Mouse (Mus musculus): Measurements from ENCODE around the gene Man2a1.

The Man2a1 gene

GRCm38 (mm10) chr17:64603134-64603533, 2.6 kb downstream of the Man2a1 start:
- DNase-seq (ENCODE audit: low read depth, low spot score): no peak

GRCm38 (mm10) chr17:64603534-64603933, 3.0 kb downstream of the Man2a1 start:
- DNase-seq (ENCODE audit: low read depth, low spot score): no peak

- DNase-seq (ENCODE audit: low read depth, low spot score): no peak
These were observed 3.6 kb downstream of the Man2a1 start for GRCm38 (mm10) chr17:64604163-64604562.

- no peak for DNase-seq (ENCODE audit: low read depth, low spot score)
These were observed 7.7 kb downstream of the Man2a1 start for GRCm38 (mm10) chr17:64608228-64608627.

GRCm38 (mm10) chr17:64608923-64609598, 8.5 kb downstream of the Man2a1 start:
- no peak for DNase-seq (ENCODE audit: low read depth, low spot score)

- no peak for DNase-seq (ENCODE audit: low read depth, low spot score)
These were observed 9.2 kb downstream of the Man2a1 start for GRCm38 (mm10) chr17:64609741-64610140.

- DNase-seq (ENCODE audit: low read depth, low spot score): no peak
These were observed 10.9 kb downstream of the Man2a1 start for GRCm38 (mm10) chr17:64611426-64611825.

GRCm38 (mm10) chr17:64612135-64612885, 11.8 kb downstream of the Man2a1 start:
- no peak for DNase-seq (ENCODE audit: low read depth, low spot score)

- DNase-seq (ENCODE audit: low read depth, low spot score): no peak
These were observed 12.4 kb downstream of the Man2a1 start for GRCm38 (mm10) chr17:64612930-64613329.

- DNase-seq (ENCODE audit: low read depth, low spot score): no peak
These were observed 12.8 kb downstream of the Man2a1 start for GRCm38 (mm10) chr17:64613351-64613750.

GRCm38 (mm10) chr17:64614804-64615203, 14.3 kb downstream of the Man2a1 start:
- no peak for DNase-seq (ENCODE audit: low read depth, low spot score)

- no peak for DNase-seq (ENCODE audit: low read depth, low spot score)
These were observed 14.9 kb downstream of the Man2a1 start for GRCm38 (mm10) chr17:64615420-64615819.

- no peak for DNase-seq (ENCODE audit: low read depth, low spot score)
These were observed 15.7 kb downstream of the Man2a1 start for GRCm38 (mm10) chr17:64616259-64616658.

- DNase-seq (ENCODE audit: low read depth, low spot score): no peak
These were observed 17.3 kb downstream of the Man2a1 start for GRCm38 (mm10) chr17:64617838-64618237.

- DNase-seq (ENCODE audit: low read depth, low spot score): no peak
These were observed 18.5 kb downstream of the Man2a1 start for GRCm38 (mm10) chr17:64618996-64619395.

GRCm38 (mm10) chr17:64620135-64620534, 19.6 kb downstream of the Man2a1 start:
- DNase-seq (ENCODE audit: low read depth, low spot score): no peak

- DNase-seq (ENCODE audit: low read depth, low spot score): no peak
These were observed 20.1 kb downstream of the Man2a1 start for GRCm38 (mm10) chr17:64620627-64621026.

- DNase-seq (ENCODE audit: low read depth, low spot score): no peak
These were observed 20.7 kb downstream of the Man2a1 start for GRCm38 (mm10) chr17:64621226-64621625.

- no peak for DNase-seq (ENCODE audit: low read depth, low spot score)
These were observed 21.3 kb downstream of the Man2a1 start for GRCm38 (mm10) chr17:64621649-64622351.

- no peak for DNase-seq (ENCODE audit: low read depth, low spot score)
These were observed 21.9 kb downstream of the Man2a1 start for GRCm38 (mm10) chr17:64622352-64622886.

- no peak for DNase-seq (ENCODE audit: low read depth, low spot score)
These were observed 23.9 kb downstream of the Man2a1 start for GRCm38 (mm10) chr17:64624439-64624838.

- no peak for DNase-seq (ENCODE audit: low read depth, low spot score)
These were observed 28.3 kb downstream of the Man2a1 start for GRCm38 (mm10) chr17:64628796-64629195.

Data from brain, embryonic 18.5 days (tissue).